Mouse (Mus musculus): ENCODE results near the gene Zfp322a. TPM values are rescaled to one million over a fixed set of nuclear protein-coding genes. Genes with fewer than 3 reads are reported as not detected.

The Zfp322a gene
- 4.2 and 6.1 TPM in 2 replicates for polyA plus RNA-seq (2011; ENCODE audit: insufficient read depth, insufficient read length, low replicate concordance, missing spikeins)

- H3K4me3 ChIP-seq (replicated peaks; ENCODE audit: control insufficient read depth, low read depth, low read length): peak within 1 kb of the TSS; percentile 96
- TF ChIP-seq CTCF (IDR thresholded peaks at IDR 0.05; ENCODE audit: control insufficient read depth, insufficient read depth, low read length) (no peak), POLR2A (IDR thresholded peaks at IDR 0.05; ENCODE audit: borderline replicate concordance, control insufficient read depth, low read depth, low read length) (peak; percentile 89)
- no peaks in the 10 kb centered on the region; the same call in 1 of the 2 replicates for H3K4me1 ChIP-seq (ENCODE audit: control insufficient read depth, insufficient read depth, low read length)
- WGBS: 1% methylated on average over 55 of the region's 55 CpGs
- peak within 1 kb of the TSS; percentile 89 for H3K27ac ChIP-seq (ENCODE audit: control insufficient read depth, insufficient read depth, low read depth, low read length, poor library complexity)
Observed at GRCm38 (mm10) chr13:23368583-23369420, at the start of gene Zfp322a. Gene Zfp322a, minus strand, starts transcription at chr13:23369208.

- 9% methylated on average over 28 of the region's 28 CpGs for WGBS
- Histone ChIP-seq H3K27ac (ENCODE audit: control insufficient read depth, insufficient read depth, low read depth, low read length, poor library complexity) (no peak overlapping the region), H3K4me3 (replicated peaks; ENCODE audit: control insufficient read depth, low read depth, low read length) (peak overlapping the region; percentile 24), H3K4me1 (ENCODE audit: control insufficient read depth, insufficient read depth, low read length) (no peaks in the 10 kb centered on the region)
- no peak for TF ChIP-seq POLR2A (IDR thresholded peaks at IDR 0.05; ENCODE audit: borderline replicate concordance, control insufficient read depth, low read depth, low read length)
- no peak for TF ChIP-seq CTCF (IDR thresholded peaks at IDR 0.05; ENCODE audit: control insufficient read depth, insufficient read depth, low read length)
Observed at GRCm38 (mm10) chr13:23412630-23413521, 43.9 kb upstream of the Zfp322a start.

GRCm38 (mm10) chr13:23412211-23412629, 43.2 kb upstream of the Zfp322a start:
- peak overlapping the region; percentile 24 for H3K4me3 ChIP-seq (replicated peaks; ENCODE audit: control insufficient read depth, low read depth, low read length)
- no peak overlapping the region for H3K27ac ChIP-seq (ENCODE audit: control insufficient read depth, insufficient read depth, low read depth, low read length, poor library complexity)
- 2% methylated on average over 20 of the region's 20 CpGs for WGBS
- TF ChIP-seq CTCF (IDR thresholded peaks at IDR 0.05; ENCODE audit: control insufficient read depth, insufficient read depth, low read length) (no peak), POLR2A (IDR thresholded peaks at IDR 0.05; ENCODE audit: borderline replicate concordance, control insufficient read depth, low read depth, low read length) (no peak)
- H3K4me1 ChIP-seq (ENCODE audit: control insufficient read depth, insufficient read depth, low read length): no peaks in the 10 kb centered on the region

- H3K4me1 ChIP-seq (ENCODE audit: control insufficient read depth, insufficient read depth, low read length): no peaks in the 10 kb centered on the region
- TF ChIP-seq CTCF (IDR thresholded peaks at IDR 0.05; ENCODE audit: control insufficient read depth, insufficient read depth, low read length) (no peak), POLR2A (IDR thresholded peaks at IDR 0.05; ENCODE audit: borderline replicate concordance, control insufficient read depth, low read depth, low read length) (no peak)
- WGBS: 19% methylated on average over 29 of the region's 29 CpGs
- H3K27ac ChIP-seq (ENCODE audit: control insufficient read depth, insufficient read depth, low read depth, low read length, poor library complexity): no peak overlapping the region
- H3K4me3 ChIP-seq (replicated peaks; ENCODE audit: control insufficient read depth, low read depth, low read length): no peak overlapping the region
Observed at GRCm38 (mm10) chr13:23411311-23412210, 42.6 kb upstream of the Zfp322a start.

GRCm38 (mm10) chr13:23410632-23411031, 41.6 kb upstream of the Zfp322a start:
- H3K4me3 ChIP-seq (replicated peaks; ENCODE audit: control insufficient read depth, low read depth, low read length): no peak overlapping the region
- 55% methylated on average over 9 of the region's 9 CpGs for WGBS
- H3K27ac ChIP-seq (ENCODE audit: control insufficient read depth, insufficient read depth, low read depth, low read length, poor library complexity): no peak overlapping the region
- H3K4me1 ChIP-seq (ENCODE audit: control insufficient read depth, insufficient read depth, low read length): no peaks in the 10 kb centered on the region
- TF ChIP-seq CTCF (IDR thresholded peaks at IDR 0.05; ENCODE audit: control insufficient read depth, insufficient read depth, low read length): no peak
- TF ChIP-seq POLR2A (IDR thresholded peaks at IDR 0.05; ENCODE audit: borderline replicate concordance, control insufficient read depth, low read depth, low read length): no peak

- WGBS: 42% methylated on average over 2 of the region's 2 CpGs
- H3K4me1 ChIP-seq (ENCODE audit: control insufficient read depth, insufficient read depth, low read length): no peaks in the 10 kb centered on the region
- H3K4me3 ChIP-seq (replicated peaks; ENCODE audit: control insufficient read depth, low read depth, low read length): no peak overlapping the region
- TF ChIP-seq CTCF (IDR thresholded peaks at IDR 0.05; ENCODE audit: control insufficient read depth, insufficient read depth, low read length) (no peak), POLR2A (IDR thresholded peaks at IDR 0.05; ENCODE audit: borderline replicate concordance, control insufficient read depth, low read depth, low read length) (no peak)
- H3K27ac ChIP-seq (ENCODE audit: control insufficient read depth, insufficient read depth, low read depth, low read length, poor library complexity): no peak overlapping the region
Observed at GRCm38 (mm10) chr13:23402626-23403025, 33.6 kb upstream of the Zfp322a start.

- 16% methylated on average over 19 of the region's 19 CpGs for WGBS
- H3K27ac ChIP-seq (ENCODE audit: control insufficient read depth, insufficient read depth, low read depth, low read length, poor library complexity): no peak overlapping the region; the same call in 1 of the 2 replicates
- no peak overlapping the region for H3K4me3 ChIP-seq (replicated peaks; ENCODE audit: control insufficient read depth, low read depth, low read length)
- no peaks in the 10 kb centered on the region for H3K4me1 ChIP-seq (ENCODE audit: control insufficient read depth, insufficient read depth, low read length)
- TF ChIP-seq POLR2A (IDR thresholded peaks at IDR 0.05; ENCODE audit: borderline replicate concordance, control insufficient read depth, low read depth, low read length) (no peak), CTCF (IDR thresholded peaks at IDR 0.05; ENCODE audit: control insufficient read depth, insufficient read depth, low read length) (peak; percentile 63)
Observed at GRCm38 (mm10) chr13:23401683-23402527, 32.9 kb upstream of the Zfp322a start.

Measured in bone marrow, adult 2 months (tissue).